Mouse (Mus musculus): ENCODE measurements around the gene Hint3. TPM values are rescaled to one million over a fixed set of nuclear protein-coding genes. Genes with fewer than 3 reads are reported as not detected.
"Not testable (repeated sequence)": the region's sequence is repeated elsewhere in the genome, so short reads cannot be mapped to it uniquely, and the experiment has no call there.

Gene Hint3
- polyA plus RNA-seq, 1 experiment: 15.1 TPM

- H3K4me3 ChIP-seq (replicated peaks; ENCODE audit: control insufficient read depth, low read depth, low read length): no peak overlapping the region
- H3K4me1 ChIP-seq (ENCODE audit: control insufficient read depth, insufficient read depth, low read length): no peaks in the 10 kb centered on the region
- no peak for TF ChIP-seq CTCF (IDR thresholded peaks at IDR 0.05; ENCODE audit: control insufficient read depth, insufficient read depth, low read length)
- no peak for TF ChIP-seq POLR2A (IDR thresholded peaks at IDR 0.05; ENCODE audit: borderline replicate concordance, control insufficient read depth, low read depth, low read length)
- H3K27ac ChIP-seq (ENCODE audit: control insufficient read depth, insufficient read depth, low read depth, low read length, poor library complexity): no peak overlapping the region
- 63% methylated on average over 1 of the region's 1 CpGs for WGBS
Observed at GRCm38 (mm10) chr10:30632718-30633117, 3.3 kb upstream of the Hint3 start.

- Histone ChIP-seq H3K4me3 (replicated peaks; ENCODE audit: control insufficient read depth, low read depth, low read length) (no peak overlapping the region), H3K27ac (ENCODE audit: control insufficient read depth, insufficient read depth, low read depth, low read length, poor library complexity) (no peak overlapping the region), H3K4me1 (ENCODE audit: control insufficient read depth, insufficient read depth, low read length) (no peaks in the 10 kb centered on the region)
- TF ChIP-seq CTCF (IDR thresholded peaks at IDR 0.05; ENCODE audit: control insufficient read depth, insufficient read depth, low read length): no peak
- no peak for TF ChIP-seq POLR2A (IDR thresholded peaks at IDR 0.05; ENCODE audit: borderline replicate concordance, control insufficient read depth, low read depth, low read length)
Observed at GRCm38 (mm10) chr10:30629977-30630376, 545 bp upstream of the Hint3 start.

GRCm38 (mm10) chr10:30628444-30628843 is 988 bp downstream of the Hint3 start:
- H3K4me3 ChIP-seq (replicated peaks; ENCODE audit: control insufficient read depth, low read depth, low read length); H3K4me1 ChIP-seq (ENCODE audit: control insufficient read depth, insufficient read depth, low read length); H3K27ac ChIP-seq (ENCODE audit: control insufficient read depth, insufficient read depth, low read depth, low read length, poor library complexity): not testable (repeated sequence)
- 84% methylated on average over 11 of the region's 11 CpGs for WGBS

- TF ChIP-seq POLR2A (IDR thresholded peaks at IDR 0.05; ENCODE audit: borderline replicate concordance, control insufficient read depth, low read depth, low read length) (no peak), CTCF (IDR thresholded peaks at IDR 0.05; ENCODE audit: control insufficient read depth, insufficient read depth, low read length) (no peak)
- 3% methylated on average over 1 of the region's 1 CpGs for WGBS
Observed at GRCm38 (mm10) chr10:30627548-30627947, 1.9 kb downstream of the Hint3 start.

GRCm38 (mm10) chr10:30624161-30625019 is 5.0 kb downstream of the Hint3 start:
- no peak for TF ChIP-seq CTCF (IDR thresholded peaks at IDR 0.05; ENCODE audit: control insufficient read depth, insufficient read depth, low read length)
- no peak for TF ChIP-seq POLR2A (IDR thresholded peaks at IDR 0.05; ENCODE audit: borderline replicate concordance, control insufficient read depth, low read depth, low read length)
- Histone ChIP-seq H3K27ac (ENCODE audit: control insufficient read depth, insufficient read depth, low read depth, low read length, poor library complexity) (no peak overlapping the region), H3K4me3 (replicated peaks; ENCODE audit: control insufficient read depth, low read depth, low read length) (no peak overlapping the region), H3K4me1 (ENCODE audit: control insufficient read depth, insufficient read depth, low read length) (no peaks in the 10 kb centered on the region; the same call in 1 of the 2 replicates)
- 77% methylated on average over 5 of the region's 5 CpGs for WGBS

More at GRCm38 (mm10) chr10:30627548-30627947, 1.9 kb downstream of the Hint3 start:
- no peak overlapping the region for H3K27ac ChIP-seq (ENCODE audit: control insufficient read depth, insufficient read depth, low read depth, low read length, poor library complexity)
- H3K4me3 ChIP-seq (replicated peaks; ENCODE audit: control insufficient read depth, low read depth, low read length): no peak overlapping the region
- H3K4me1 ChIP-seq (ENCODE audit: control insufficient read depth, insufficient read depth, low read length): no peaks in the 10 kb centered on the region

GRCm38 (mm10) chr10:30622928-30623327 is 6.5 kb downstream of the Hint3 start:
- TF ChIP-seq CTCF (IDR thresholded peaks at IDR 0.05; ENCODE audit: control insufficient read depth, insufficient read depth, low read length) (no peak), POLR2A (IDR thresholded peaks at IDR 0.05; ENCODE audit: borderline replicate concordance, control insufficient read depth, low read depth, low read length) (no peak)
- Histone ChIP-seq H3K4me1 (ENCODE audit: control insufficient read depth, insufficient read depth, low read length) (no peaks in the 10 kb centered on the region; the same call in 1 of the 2 replicates), H3K4me3 (replicated peaks; ENCODE audit: control insufficient read depth, low read depth, low read length) (no peak overlapping the region), H3K27ac (ENCODE audit: control insufficient read depth, insufficient read depth, low read depth, low read length, poor library complexity) (no peak overlapping the region)

- TF ChIP-seq CTCF (IDR thresholded peaks at IDR 0.05; ENCODE audit: control insufficient read depth, insufficient read depth, low read length) (no peak), POLR2A (IDR thresholded peaks at IDR 0.05; ENCODE audit: borderline replicate concordance, control insufficient read depth, low read depth, low read length) (no peak)
- H3K27ac ChIP-seq (ENCODE audit: control insufficient read depth, insufficient read depth, low read depth, low read length, poor library complexity): no peak overlapping the region
- no peaks in the 10 kb centered on the region; the same call in 1 of the 2 replicates for H3K4me1 ChIP-seq (ENCODE audit: control insufficient read depth, insufficient read depth, low read length)
- 50% methylated on average over 3 of the region's 3 CpGs for WGBS
- H3K4me3 ChIP-seq (replicated peaks; ENCODE audit: control insufficient read depth, low read depth, low read length): no peak overlapping the region
Observed at GRCm38 (mm10) chr10:30618918-30619210, 10.6 kb downstream of the Hint3 start.

- H3K4me1 ChIP-seq (ENCODE audit: control insufficient read depth, insufficient read depth, low read length): no peaks in the 10 kb centered on the region; the same call in 1 of the 2 replicates
- under 1% methylated on average over 49 of the region's 49 CpGs for WGBS
- peak overlapping the region; percentile 80 for H3K4me3 ChIP-seq (replicated peaks; ENCODE audit: control insufficient read depth, low read depth, low read length)
- peak overlapping the region; percentile 97 for H3K27ac ChIP-seq (ENCODE audit: control insufficient read depth, insufficient read depth, low read depth, low read length, poor library complexity)
- peak; percentile 80; the same call in 1 of the 2 replicates for TF ChIP-seq POLR2A (IDR thresholded peaks at IDR 0.05; ENCODE audit: borderline replicate concordance, control insufficient read depth, low read depth, low read length)
- TF ChIP-seq CTCF (IDR thresholded peaks at IDR 0.05; ENCODE audit: control insufficient read depth, insufficient read depth, low read length): 0 out of 2 replicates have a peak, but pooled peaks have one; percentile 11
Observed at GRCm38 (mm10) chr10:30618091-30618917, 11.1 kb downstream of the Hint3 start.
